Mouse (Mus musculus): ENCODE results near the gene BC067074.
"Not testable (repeated sequence)": the region's sequence is repeated elsewhere in the genome, so short reads cannot be mapped to it uniquely, and the experiment has no call there.

BC067074 gene

GRCm38 (mm10) chr13:113292975-113293706 is at the start of gene BC067074:
Gene BC067074, plus strand, starts transcription at chr13:113293159.
- DNase-seq (ENCODE audit: low spot score in 2 of 2), result no peak

GRCm38 (mm10) chr13:113245025-113245424 is 47.9 kb upstream of the BC067074 start:
- DNase-seq (ENCODE audit: low spot score in 2 of 2), result no peak

- DNase-seq (ENCODE audit: low spot score in 2 of 2), result not testable (repeated sequence)
Measured at GRCm38 (mm10) chr13:113252580-113252979, 40.4 kb upstream of the BC067074 start.

GRCm38 (mm10) chr13:113256766-113257165 is 36.2 kb upstream of the BC067074 start:
- DNase-seq (ENCODE audit: low spot score in 2 of 2), result no peak

- DNase-seq (ENCODE audit: low spot score in 2 of 2), result no peak
Measured at GRCm38 (mm10) chr13:113257190-113257589, 35.8 kb upstream of the BC067074 start.

GRCm38 (mm10) chr13:113259237-113259636 is 33.7 kb upstream of the BC067074 start:
- no peak for DNase-seq (ENCODE audit: low spot score in 2 of 2)

- DNase-seq (ENCODE audit: low spot score in 2 of 2), result peak; percentile 15 to 38
Measured at GRCm38 (mm10) chr13:113262822-113263221, 30.1 kb upstream of the BC067074 start.

GRCm38 (mm10) chr13:113265257-113265656 is 27.7 kb upstream of the BC067074 start:
- DNase-seq (ENCODE audit: low spot score in 2 of 2), result peak; percentile 10 to 34

GRCm38 (mm10) chr13:113266495-113266951 is 26.4 kb upstream of the BC067074 start:
- peak in 1 of 2 experiments; percentile 60 for DNase-seq (ENCODE audit: low spot score in 2 of 2)

- no peak for DNase-seq (ENCODE audit: low spot score in 2 of 2)
Measured at GRCm38 (mm10) chr13:113267204-113267603, 25.8 kb upstream of the BC067074 start.

GRCm38 (mm10) chr13:113269777-113270776 is 22.9 kb upstream of the BC067074 start:
- peak; percentile 45 to 76 for DNase-seq (ENCODE audit: low spot score in 2 of 2)

- DNase-seq (ENCODE audit: low spot score in 2 of 2), result no peak
Measured at GRCm38 (mm10) chr13:113271189-113271588, 21.8 kb upstream of the BC067074 start.

GRCm38 (mm10) chr13:113287141-113287540 is 5.8 kb upstream of the BC067074 start:
- DNase-seq (ENCODE audit: low spot score in 2 of 2), result no peak

GRCm38 (mm10) chr13:113288210-113289197 is 4.5 kb upstream of the BC067074 start:
- DNase-seq (ENCODE audit: low spot score in 2 of 2), result no peak

GRCm38 (mm10) chr13:113289760-113290159 is 3.2 kb upstream of the BC067074 start:
- DNase-seq (ENCODE audit: low spot score in 2 of 2), result no peak

GRCm38 (mm10) chr13:113292001-113292400 is 958 bp upstream of the BC067074 start:
- no peak for DNase-seq (ENCODE audit: low spot score in 2 of 2)

- DNase-seq (ENCODE audit: low spot score in 2 of 2), result no peak
Measured at GRCm38 (mm10) chr13:113293707-113294432, 911 bp downstream of the BC067074 start.

GRCm38 (mm10) chr13:113295817-113296485 is 3.0 kb downstream of the BC067074 start:
- DNase-seq (ENCODE audit: low spot score in 2 of 2), result no peak

- no peak for DNase-seq (ENCODE audit: low spot score in 2 of 2)
Measured at GRCm38 (mm10) chr13:113306581-113306980, 13.6 kb downstream of the BC067074 start.

- no peak for DNase-seq (ENCODE audit: low spot score in 2 of 2)
Measured at GRCm38 (mm10) chr13:113319588-113319987, 26.6 kb downstream of the BC067074 start.

Data from frontal cortex, postnatal 10 days (tissue).